Mouse (Mus musculus) liver, embryonic 11.5 days (tissue): ENCODE measurements around the gene Mical3. TPM values are rescaled to one million over a fixed set of nuclear protein-coding genes. Genes with fewer than 3 reads are reported as not detected.

Experiments
- ATAC-seq: fragments of 200-750 bp; cut with Nextera tagmentation; replicated peaks from 2 replicates; pipeline ENCODE4 v1.8.0; 2017; ENCODE audit warnings: moderate number of reproducible peaks, mild to moderate bottlenecking, moderate TSS enrichment, moderate library complexity; ENCODE audit not compliant: low FRiP score
- DNase-seq: peaks from one replicate; pipeline ENCODE4 v3.0.0-alpha.2; 2017; ENCODE audit warnings: low spot score
- H3K27ac ChIP-seq: fragments of 300-500 bp; sonication (generic); 2 replicates; pipeline ENCODE4 v1.5.1; 2014; ENCODE audit warnings: mild to moderate bottlenecking, low read depth, low read length, control low read depth
- H3K27me3 ChIP-seq: fragments of 300-500 bp; sonication (generic); replicated peaks from 2 replicates; pipeline ENCODE4 v1.6.1; 2014; ENCODE audit warnings: low read length, mixed read lengths; ENCODE audit not compliant: control insufficient read depth, insufficient read depth
- H3K36me3 ChIP-seq: fragments of 300-500 bp; sonication (generic); 2 replicates; pipeline ENCODE4 v1.6.1; 2014; ENCODE audit warnings: mild to moderate bottlenecking, low read length, moderate library complexity, mixed read lengths; ENCODE audit not compliant: control insufficient read depth, insufficient read depth
- H3K4me1 ChIP-seq: fragments of 300-500 bp; sonication (generic); replicated peaks from 2 replicates; pipeline ENCODE4 v1.6.1; 2014; ENCODE audit warnings: low read length, mixed read lengths; ENCODE audit not compliant: control insufficient read depth, insufficient read depth
- H3K4me2 ChIP-seq: fragments of 300-500 bp; sonication (generic); 2 replicates; pipeline ENCODE4 v1.6.1; 2014; ENCODE audit warnings: mild to moderate bottlenecking, control low read depth, moderate library complexity
- H3K4me3 ChIP-seq: fragments of 300-500 bp; sonication (generic); 2 replicates; pipeline ENCODE4 v1.5.1; 2014; ENCODE audit warnings: low read depth, low read length, control low read depth
- H3K9ac ChIP-seq: fragments of 300-500 bp; sonication (generic); 2 replicates; pipeline ENCODE4 v1.6.1; 2014; ENCODE audit warnings: low read depth, low read length, control low read depth
- H3K9me3 ChIP-seq: fragments of 300-500 bp; sonication (generic); 2 replicates; pipeline ENCODE4 v1.6.1; 2016; ENCODE audit warnings: low read length, inconsistent platforms, mixed read lengths; ENCODE audit not compliant: control insufficient read depth
- WGBS: fragments of 180-500 bp; shearing (Covaris S2); extraction: QIAGEN DNeasy Blood & Tissue Kit; methylation state at CpG from one replicate; pipeline ENCODE4 v1.1.7; 2014; 5-methylcytosine and 5-hydroxymethylcytosine counted together
- polyA plus RNA-seq: library from polyadenylated mRNA; unstranded; fragments of >200 nt; fragmentation: Nextera tagmentation; extraction: Ambion mirVana; gene quantifications from 2 replicates; pipeline ENCODE4 v1.2.1, GENCODE M21; 2014

Mical3 gene
- polyA plus RNA-seq, 1 experiment from 2014 or later, result 20.2 TPM

DNA sequence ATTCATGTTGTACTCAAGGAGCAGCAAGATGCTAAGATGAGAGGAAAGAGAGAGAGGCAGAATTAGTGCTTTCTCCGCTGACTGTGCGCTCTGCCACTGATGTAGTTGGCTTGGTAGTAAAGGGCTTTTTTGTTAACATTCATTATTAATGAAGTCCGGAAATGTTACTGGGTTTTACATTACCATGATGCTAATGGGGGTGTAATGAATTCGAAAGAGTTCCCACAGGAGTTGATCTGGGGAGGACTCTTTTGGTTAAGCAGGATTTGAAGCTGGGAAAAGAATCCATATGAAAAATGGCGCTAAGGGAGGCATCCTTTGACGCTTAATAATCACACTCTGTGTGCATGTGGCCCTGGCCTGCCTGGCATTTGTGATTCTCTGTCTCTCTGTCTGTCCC lies 246.4 kb downstream of the Mical3 start:
- no peak for ATAC-seq
- Histone ChIP-seq H3K4me2 (no peak overlapping the region), H3K27ac (no peak overlapping the region), H3K9me3 (no peaks in the 10 kb centered on the region), H3K4me1 (no peaks in the 10 kb centered on the region), H3K36me3 (peaks cover 46% of the 10 kb centered on the region), H3K9ac (no peak overlapping the region), H3K27me3 (no peaks in the 10 kb centered on the region), H3K4me3 (no peak overlapping the region)
- WGBS, result 93% methylated on average over 6 of the region's 6 CpGs
- DNase-seq, result no peak

Other genes starting within 250 kb of the Mical3 start
- gene Bid, start 214.1 kb downstream of the Mical3 start, polyA plus RNA-seq, result 48.2 and 51.5 TPM in 2 replicates
- gene Pex26, start 52.7 kb upstream of the Mical3 start, polyA plus RNA-seq, result 6.0 and 6.3 TPM in 2 replicates
- gene Tuba8, start 79.7 kb upstream of the Mical3 start, polyA plus RNA-seq, result 10.5 and 11.5 TPM in 2 replicates
- 3.6 and 5.5 TPM in 2 replicates for gene Usp18, start 114.9 kb upstream of the Mical3 start, polyA plus RNA-seq
- gene Slc6a13, start 169.2 kb upstream of the Mical3 start, polyA plus RNA-seq, result 17.6 and 18.7 TPM in 2 replicates
- gene Slc6a12, start 212.1 kb upstream of the Mical3 start, polyA plus RNA-seq, result 1.1 and 1.4 TPM in 2 replicates